Mouse (Mus musculus): ENCODE data around the gene Mpg. TPM values are rescaled to one million over a fixed set of nuclear protein-coding genes. Genes with fewer than 3 reads are reported as not detected.

The Mpg gene
- polyA plus RNA-seq, 1 experiment from 2014 or later: 42.7 TPM

- no peak overlapping the region for H3K27ac ChIP-seq
- H3K27me3 ChIP-seq: no peaks in the 10 kb centered on the region
- H3K36me3 ChIP-seq: peaks cover 84% of the 10 kb centered on the region
- no peak overlapping the region for H3K4me3 ChIP-seq
- peaks cover 16% of the 10 kb centered on the region for H3K4me1 ChIP-seq
- 70% methylated on average over 2 of the region's 2 CpGs for WGBS
- ATAC-seq (ENCODE audit: low FRiP score, low read depth): no peak
- H3K4me2 ChIP-seq (replicated peaks): no peak overlapping the region
- H3K9me3 ChIP-seq: no peaks in the 10 kb centered on the region
- H3K9ac ChIP-seq: peak overlapping the region; percentile 40; the same call in 1 of the 2 replicates
Measured at GRCm38 (mm10) chr11:32236132-32236531, 9.8 kb downstream of the Mpg start.

- ATAC-seq (ENCODE audit: low FRiP score, low read depth): no peak
- Histone ChIP-seq H3K9ac (peak overlapping the region; percentile 40; the same call in 1 of the 2 replicates), H3K4me1 (peaks cover 16% of the 10 kb centered on the region)
Measured at GRCm38 (mm10) chr11:32236712-32237410, 10.6 kb downstream of the Mpg start.

DNA sequence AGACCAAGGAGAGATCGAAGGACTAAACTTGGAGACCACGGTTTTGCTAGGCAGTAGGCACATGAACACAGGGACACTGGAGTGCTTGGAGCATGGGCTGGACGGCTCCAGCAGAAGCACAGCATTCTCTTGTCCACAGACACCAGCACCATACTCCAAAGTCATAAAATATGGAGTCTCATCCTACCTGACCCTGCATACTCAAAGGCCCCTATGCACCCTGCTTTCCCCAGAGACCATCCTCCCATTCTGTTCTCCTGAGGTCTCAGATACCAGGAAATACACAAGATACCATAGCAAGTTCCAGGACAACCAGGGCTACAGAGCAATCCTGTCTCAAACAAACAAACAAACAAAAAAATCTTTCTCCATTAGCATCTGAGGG lies 11.1 kb downstream of the Mpg start:
- Histone ChIP-seq H3K9ac (0 out of 2 replicates have a peak overlapping the region, but pooled peaks have one; percentile 19), H3K4me2 (replicated peaks) (no peak overlapping the region), H3K4me3 (no peak overlapping the region), H3K36me3 (peaks cover 83% of the 10 kb centered on the region), H3K4me1 (peaks cover 16% of the 10 kb centered on the region), H3K9me3 (no peaks in the 10 kb centered on the region), H3K27me3 (no peaks in the 10 kb centered on the region), H3K27ac (no peak overlapping the region)
- WGBS: 80% methylated on average over 3 of the region's 3 CpGs
- ATAC-seq (ENCODE audit: low FRiP score, low read depth): no peak

More at GRCm38 (mm10) chr11:32236712-32237410, 10.6 kb downstream of the Mpg start:
- H3K36me3 ChIP-seq: peaks cover 84% of the 10 kb centered on the region
- H3K9me3 ChIP-seq: no peaks in the 10 kb centered on the region
- H3K27ac ChIP-seq: no peak overlapping the region
- WGBS: 63% methylated on average over 9 of the region's 9 CpGs
- H3K27me3 ChIP-seq: no peaks in the 10 kb centered on the region
- H3K4me3 ChIP-seq: no peak overlapping the region
- H3K4me2 ChIP-seq (replicated peaks): no peak overlapping the region

GRCm38 (mm10) chr11:32238093-32238860 lies 12.0 kb downstream of the Mpg start:
- peaks cover 82% of the 10 kb centered on the region for H3K36me3 ChIP-seq
- no peak overlapping the region for H3K9ac ChIP-seq
- H3K4me2 ChIP-seq (replicated peaks): no peak overlapping the region
- H3K4me3 ChIP-seq: no peak overlapping the region
- ATAC-seq (ENCODE audit: low FRiP score, low read depth): no peak
- no peaks in the 10 kb centered on the region for H3K9me3 ChIP-seq
- 59% methylated on average over 5 of the region's 5 CpGs for WGBS
- H3K4me1 ChIP-seq: peaks cover 11% of the 10 kb centered on the region
- no peaks in the 10 kb centered on the region for H3K27me3 ChIP-seq
- H3K27ac ChIP-seq: no peak overlapping the region

- H3K4me2 ChIP-seq (replicated peaks): no peak overlapping the region
- H3K4me3 ChIP-seq: no peak overlapping the region
- peaks cover 3% of the 10 kb centered on the region; the same call in 1 of the 2 replicates for H3K4me1 ChIP-seq
- no peak overlapping the region for H3K9ac ChIP-seq
- H3K9me3 ChIP-seq: no peaks in the 10 kb centered on the region
- H3K27ac ChIP-seq: no peak overlapping the region
- H3K36me3 ChIP-seq: peaks cover 79% of the 10 kb centered on the region
- ATAC-seq (ENCODE audit: low FRiP score, low read depth): no peak
- H3K27me3 ChIP-seq: no peaks in the 10 kb centered on the region
Measured at GRCm38 (mm10) chr11:32241391-32241790, 15.1 kb downstream of the Mpg start.

DNA sequence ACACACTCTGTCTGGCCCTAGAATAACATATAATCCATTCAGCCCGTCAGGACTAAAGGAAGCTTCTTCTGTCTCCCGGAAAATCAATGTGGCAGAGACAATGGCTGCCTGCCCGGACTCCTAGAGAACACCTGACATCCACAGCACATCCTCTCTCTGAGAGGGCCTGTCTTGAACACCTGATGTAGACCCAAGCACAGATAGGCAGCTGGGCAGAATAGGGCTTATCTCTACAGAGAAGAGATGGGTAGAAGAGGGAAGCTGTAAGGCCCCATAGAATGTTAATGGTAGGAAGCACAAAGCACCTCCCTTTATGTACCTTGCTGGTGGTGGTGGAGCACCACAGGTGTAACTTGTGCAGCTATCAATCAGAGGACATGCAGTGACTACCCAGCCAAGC lies 15.9 kb downstream of the Mpg start:
- Histone ChIP-seq H3K4me3 (no peak overlapping the region), H3K4me1 (0 out of 2 replicates have a peak, but pooled peaks cover 3% of the 10 kb centered on the region), H3K27ac (no peak overlapping the region), H3K9ac (no peak overlapping the region), H3K27me3 (no peaks in the 10 kb centered on the region), H3K36me3 (peaks cover 82% of the 10 kb centered on the region), H3K4me2 (replicated peaks) (no peak overlapping the region), H3K9me3 (no peaks in the 10 kb centered on the region)
- ATAC-seq (ENCODE audit: low FRiP score, low read depth): no peak
- 82% methylated on average over 3 of the region's 3 CpGs for WGBS

- no peaks in the 10 kb centered on the region for H3K9me3 ChIP-seq
- no peak overlapping the region for H3K27ac ChIP-seq
- 0 out of 2 replicates have a peak overlapping the region, but pooled peaks have one; percentile 19 for H3K9ac ChIP-seq
- H3K4me2 ChIP-seq (replicated peaks): no peak overlapping the region
- H3K4me1 ChIP-seq: no peaks in the 10 kb centered on the region
- H3K27me3 ChIP-seq: no peaks in the 10 kb centered on the region
- H3K4me3 ChIP-seq: no peak overlapping the region
- peaks cover 86% of the 10 kb centered on the region for H3K36me3 ChIP-seq
- no peak for ATAC-seq (ENCODE audit: low FRiP score, low read depth)
- 70% methylated on average over 7 of the region's 7 CpGs for WGBS
Measured at GRCm38 (mm10) chr11:32243205-32243955, 17.1 kb downstream of the Mpg start.

- no peak overlapping the region for H3K4me2 ChIP-seq (replicated peaks)
- peaks cover 82% of the 10 kb centered on the region for H3K36me3 ChIP-seq
- 87% methylated on average over 3 of the region's 3 CpGs for WGBS
- H3K9me3 ChIP-seq: no peaks in the 10 kb centered on the region
- no peaks in the 10 kb centered on the region for H3K27me3 ChIP-seq
- H3K9ac ChIP-seq: no peak overlapping the region
- no peak overlapping the region for H3K4me3 ChIP-seq
- H3K4me1 ChIP-seq: no peaks in the 10 kb centered on the region
- no peak for ATAC-seq (ENCODE audit: low FRiP score, low read depth)
- H3K27ac ChIP-seq: no peak overlapping the region
Measured at GRCm38 (mm10) chr11:32244064-32244463, 17.8 kb downstream of the Mpg start.

DNA sequence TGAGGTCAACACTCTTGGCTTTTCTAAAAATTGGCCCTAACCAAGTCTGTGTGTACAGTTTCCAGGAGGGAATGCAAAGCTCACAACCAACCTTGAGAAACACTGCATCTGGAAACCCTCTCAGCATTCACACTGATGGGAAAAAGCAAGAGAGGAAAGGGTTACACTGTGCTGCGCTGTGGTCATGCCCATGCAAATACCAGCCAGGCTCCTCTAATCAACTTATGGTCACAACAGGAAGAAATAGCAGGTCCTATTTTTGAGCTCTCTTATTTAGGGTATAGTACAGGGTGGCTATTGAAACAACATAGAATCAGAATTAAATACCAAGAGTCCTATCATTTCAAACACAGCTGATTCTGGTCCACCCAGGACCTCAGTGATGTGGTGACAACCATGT lies 18.3 kb downstream of the Mpg start:
- no peak overlapping the region for H3K4me3 ChIP-seq
- H3K4me2 ChIP-seq (replicated peaks): no peak overlapping the region
- no peak overlapping the region for H3K27ac ChIP-seq
- no peak; the same call in 1 of the 2 replicates for ATAC-seq (ENCODE audit: low FRiP score, low read depth)
- H3K36me3 ChIP-seq: peaks cover 82% of the 10 kb centered on the region
- 81% methylated on average over 1 of the region's 1 CpGs for WGBS
- H3K9ac ChIP-seq: no peak overlapping the region
- H3K27me3 ChIP-seq: no peaks in the 10 kb centered on the region
- no peaks in the 10 kb centered on the region for H3K9me3 ChIP-seq
- H3K4me1 ChIP-seq: no peaks in the 10 kb centered on the region

- H3K36me3 ChIP-seq: peaks cover 82% of the 10 kb centered on the region
- no peak for ATAC-seq (ENCODE audit: low FRiP score, low read depth)
- H3K27ac ChIP-seq: no peak overlapping the region
- no peak overlapping the region for H3K4me3 ChIP-seq
- H3K27me3 ChIP-seq: no peaks in the 10 kb centered on the region
- H3K4me2 ChIP-seq (replicated peaks): no peak overlapping the region
- no peaks in the 10 kb centered on the region for H3K4me1 ChIP-seq
- no peaks in the 10 kb centered on the region for H3K9me3 ChIP-seq
- H3K9ac ChIP-seq: no peak overlapping the region
- WGBS: 92% methylated on average over 6 of the region's 6 CpGs
Measured at GRCm38 (mm10) chr11:32245614-32246013, 19.3 kb downstream of the Mpg start.

DNA sequence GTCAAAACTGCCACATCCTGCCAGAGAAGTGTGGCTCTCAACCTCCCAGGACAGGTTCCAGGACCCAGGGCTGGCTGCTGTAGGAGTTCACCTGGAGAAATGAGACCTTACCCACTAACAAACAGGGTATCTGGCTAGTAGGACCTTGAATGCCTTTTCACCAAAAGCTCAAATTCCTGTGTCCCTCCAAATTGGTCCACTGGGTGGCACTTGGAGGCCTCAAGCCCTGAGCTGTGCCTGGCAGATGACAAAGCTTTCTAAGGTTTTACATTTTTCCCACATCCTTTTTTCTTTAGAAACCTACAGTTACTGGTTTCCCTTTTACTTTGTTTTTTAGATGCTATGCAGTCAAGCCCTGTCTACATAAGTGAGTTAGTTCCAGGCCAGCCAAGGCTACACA lies 20.8 kb downstream of the Mpg start:
- H3K27me3 ChIP-seq: no peaks in the 10 kb centered on the region
- H3K4me1 ChIP-seq: no peaks in the 10 kb centered on the region
- no peak for ATAC-seq (ENCODE audit: low FRiP score, low read depth)
- H3K9ac ChIP-seq: no peak overlapping the region
- H3K9me3 ChIP-seq: no peaks in the 10 kb centered on the region
- no peak overlapping the region for H3K27ac ChIP-seq
- H3K36me3 ChIP-seq: peaks cover 81% of the 10 kb centered on the region
- H3K4me3 ChIP-seq: no peak overlapping the region
- no peak overlapping the region for H3K4me2 ChIP-seq (replicated peaks)

DNA sequence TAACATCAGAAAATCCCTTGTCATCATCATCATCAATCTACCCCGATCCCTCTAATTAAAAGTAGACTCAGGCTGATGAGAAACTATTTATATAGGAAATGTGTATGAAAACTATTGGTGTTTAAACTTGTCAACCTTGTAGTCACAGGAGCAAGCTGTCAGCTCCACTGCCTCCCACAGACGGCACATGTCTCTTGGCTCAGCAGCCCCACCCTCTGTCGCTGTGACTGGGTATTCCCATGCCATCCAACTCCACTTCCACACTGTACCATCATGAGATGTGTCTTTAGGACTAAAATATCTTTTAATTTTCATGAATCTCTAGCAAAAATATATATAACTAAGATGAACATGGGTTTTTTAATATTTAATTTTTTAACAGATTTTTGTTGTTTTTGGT lies 22.0 kb downstream of the Mpg start:
- Histone ChIP-seq H3K9me3 (no peaks in the 10 kb centered on the region), H3K4me3 (no peak overlapping the region), H3K4me1 (no peaks in the 10 kb centered on the region), H3K9ac (no peak overlapping the region), H3K36me3 (peaks cover 82% of the 10 kb centered on the region), H3K4me2 (replicated peaks) (no peak overlapping the region), H3K27me3 (no peaks in the 10 kb centered on the region), H3K27ac (no peak overlapping the region)
- ATAC-seq (ENCODE audit: low FRiP score, low read depth): no peak
- 88% methylated on average over 3 of the region's 3 CpGs for WGBS

All from limb, embryonic 13.5 days (tissue).